Mouse (Mus musculus): ENCODE measurements around the gene Ppp2r5c.

Gene Ppp2r5c

DNA sequence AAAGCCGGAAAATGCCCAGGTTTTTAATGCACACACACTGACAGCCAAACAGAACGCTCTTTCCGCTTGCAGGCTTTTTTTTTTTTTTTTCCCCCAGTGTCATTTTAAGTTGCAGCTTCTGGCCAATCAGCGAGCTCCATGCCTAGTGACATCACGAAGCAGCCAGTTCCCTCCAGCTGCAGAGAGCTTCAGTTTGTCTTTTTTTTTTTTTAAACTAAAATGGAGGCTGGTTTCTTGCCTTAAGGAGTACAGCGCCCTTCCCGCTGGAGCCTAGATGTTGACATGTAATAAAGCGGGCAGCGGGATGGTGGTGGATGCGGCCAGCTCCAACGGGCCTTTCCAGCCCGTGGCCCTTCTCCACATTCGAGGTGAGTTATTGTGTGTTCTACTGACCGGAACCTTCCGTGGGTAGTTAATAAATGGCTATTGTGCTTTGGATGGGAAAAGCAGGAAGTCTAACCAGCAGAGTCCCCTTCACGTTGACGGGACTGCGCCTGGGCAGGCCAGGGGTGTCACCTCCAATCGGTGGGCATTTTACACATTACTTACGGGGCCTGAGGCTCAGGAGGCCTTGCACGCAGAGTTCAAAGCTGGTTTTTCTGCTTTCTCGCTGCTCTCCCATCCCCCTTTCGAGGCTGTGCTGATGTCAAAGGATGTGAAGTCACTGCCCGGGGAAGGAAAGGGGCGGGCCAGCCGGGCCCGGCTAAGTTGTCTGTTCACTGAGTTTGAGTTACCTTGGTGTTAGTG is 38.8 kb downstream of the Ppp2r5c start:
- intact Hi-C loops (cut with DNase I): no loop called here

DNA sequence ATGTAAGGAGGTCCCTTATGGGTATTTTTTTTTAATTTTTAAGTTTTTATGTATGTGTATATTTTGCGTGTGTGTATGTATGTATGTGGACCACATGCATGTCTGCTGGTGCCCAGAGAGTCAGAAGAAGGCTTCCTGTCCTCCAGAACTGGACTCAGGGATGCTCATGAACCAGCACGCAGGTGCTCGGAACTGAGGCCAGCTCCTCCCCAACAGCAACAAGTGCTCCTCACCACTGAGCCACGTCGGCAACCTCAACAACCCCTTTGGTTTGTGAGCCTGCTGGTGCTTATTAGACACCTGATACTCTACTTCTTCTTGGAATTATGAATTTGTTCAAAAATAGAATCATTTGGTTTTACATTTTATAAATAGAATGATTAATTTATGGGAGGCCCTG is 39.9 kb downstream of the Ppp2r5c start:
- intact Hi-C loops (cut with DNase I): no loop called here

- intact Hi-C loops (cut with DNase I): no loop called here
Observed at GRCm38 (mm10) chr12:110488031-110488430, 41.1 kb downstream of the Ppp2r5c start.

DNA sequence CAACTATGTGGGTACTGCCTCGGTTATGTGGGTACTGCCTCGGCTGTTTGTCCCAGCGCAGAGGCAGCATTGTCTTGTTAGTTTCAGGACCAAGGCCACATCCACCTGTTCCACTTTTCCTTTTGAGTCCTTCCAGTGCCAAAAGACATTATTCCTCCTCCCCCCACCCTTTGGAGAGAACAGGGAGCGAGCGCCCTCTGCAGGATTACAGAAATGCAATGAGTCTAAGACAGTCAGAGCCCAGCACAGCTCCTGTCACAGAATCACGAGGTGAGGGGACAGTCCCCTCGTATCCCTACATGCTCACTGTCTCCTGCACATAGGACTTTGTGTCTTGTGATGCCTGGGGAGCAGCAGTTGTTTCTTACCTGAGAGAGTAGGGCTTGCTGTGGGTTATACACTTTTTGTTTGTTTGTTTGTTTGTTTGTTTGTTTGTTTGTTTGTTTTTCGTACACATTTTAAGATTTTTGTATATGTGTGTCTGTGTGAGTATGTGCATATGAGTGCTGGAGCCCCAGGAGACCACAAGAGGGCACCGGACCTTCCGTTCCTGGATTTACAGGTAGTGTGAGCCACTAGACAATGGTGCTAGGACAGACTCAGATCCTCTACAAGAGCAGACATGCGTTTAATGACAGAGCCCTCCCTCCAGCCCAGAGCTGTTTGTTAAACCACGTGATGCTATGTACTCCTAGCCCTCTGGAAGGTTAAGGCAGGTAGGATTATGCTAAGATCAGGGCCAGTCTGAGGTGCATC is 43.2 kb downstream of the Ppp2r5c start:
- intact Hi-C loops (cut with DNase I): no loop called here

DNA sequence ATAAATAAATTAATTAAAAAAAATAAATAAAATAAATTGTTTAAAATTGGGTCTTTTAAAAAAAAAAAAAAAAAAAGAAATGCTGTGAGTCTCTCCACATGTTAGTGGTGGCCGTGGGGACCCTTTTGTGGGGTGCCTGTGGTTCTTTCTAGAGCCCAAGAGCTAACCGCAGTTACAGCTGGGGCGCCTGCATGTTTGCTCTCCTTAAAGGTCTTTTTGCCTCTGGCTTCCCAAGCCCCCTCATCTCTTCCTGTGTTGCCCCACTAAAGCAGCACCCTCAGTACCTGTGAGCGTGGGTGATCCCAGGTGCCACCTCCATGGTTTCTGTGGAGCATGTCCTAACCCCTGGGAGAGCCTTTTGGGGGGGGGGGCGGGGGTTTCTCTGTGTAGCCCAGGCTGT is 45.5 kb downstream of the Ppp2r5c start:
- intact Hi-C loops (cut with DNase I): no loop called here

- intact Hi-C loops (cut with DNase I): no loop called here
Observed at GRCm38 (mm10) chr12:110493597-110494369, 46.9 kb downstream of the Ppp2r5c start.

- intact Hi-C loops (cut with DNase I): no loop called here
Observed at GRCm38 (mm10) chr12:110494846-110495245, 47.9 kb downstream of the Ppp2r5c start.

GRCm38 (mm10) chr12:110495260-110495659 is 48.3 kb downstream of the Ppp2r5c start:
- intact Hi-C loops (cut with DNase I): no loop called here

- intact Hi-C loops (cut with DNase I): no loop called here
Observed at GRCm38 (mm10) chr12:110496016-110496415, 49.1 kb downstream of the Ppp2r5c start.

GRCm38 (mm10) chr12:110497013-110497412 is 50.1 kb downstream of the Ppp2r5c start:
- intact Hi-C loops (cut with DNase I): no loop called here

- intact Hi-C loops (cut with DNase I): no loop called here
Observed at GRCm38 (mm10) chr12:110497485-110497884, 50.6 kb downstream of the Ppp2r5c start.

DNA sequence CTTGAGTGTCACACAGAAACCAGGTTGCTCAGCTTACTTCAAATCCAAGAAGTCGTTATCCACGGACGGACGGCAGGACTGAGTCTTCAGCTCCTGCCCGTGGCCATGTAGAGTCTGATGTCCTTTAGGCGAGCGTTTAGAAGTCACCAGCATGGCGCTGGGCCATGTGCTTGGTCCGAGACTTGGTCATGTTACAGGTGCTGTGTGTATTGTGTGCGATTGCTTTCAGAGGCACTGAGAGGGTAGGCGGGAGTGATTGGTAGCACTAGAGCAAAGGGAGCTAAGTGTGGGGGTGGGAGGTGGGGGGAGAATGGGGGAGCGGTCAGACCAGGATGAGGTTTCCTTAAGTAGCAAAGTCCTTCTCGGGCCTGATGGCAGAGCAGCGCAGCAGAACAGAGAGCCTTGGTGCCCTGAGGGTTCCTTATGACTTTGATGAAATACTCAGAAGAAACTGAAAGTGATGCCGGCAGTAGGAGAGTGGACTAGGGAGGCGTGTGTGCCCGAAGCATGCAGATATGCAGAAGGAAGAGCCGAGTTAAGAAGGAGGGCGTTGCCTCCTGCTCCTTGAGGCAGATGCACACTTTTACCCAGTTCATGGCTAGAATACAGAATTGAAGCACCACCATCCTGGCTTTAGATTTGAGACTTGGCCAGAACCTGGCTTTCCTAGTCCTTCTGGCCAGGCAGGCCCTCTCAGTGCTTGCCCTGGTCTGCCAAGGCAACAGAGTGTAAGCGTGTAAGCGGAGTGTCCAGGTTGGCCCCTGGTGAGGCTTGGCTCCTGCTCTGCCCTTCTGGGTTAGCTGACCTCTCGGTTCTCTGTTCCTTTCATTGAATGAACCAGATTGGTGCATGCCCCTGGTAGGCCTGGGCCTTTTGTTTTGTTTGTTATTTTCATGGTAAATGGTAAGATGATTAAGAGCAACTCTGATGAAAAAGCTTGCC is 51.6 kb downstream of the Ppp2r5c start:
- intact Hi-C loops (cut with DNase I): no loop called here

- intact Hi-C loops (cut with DNase I): no loop called here
Observed at GRCm38 (mm10) chr12:110499225-110499992, 52.5 kb downstream of the Ppp2r5c start.

DNA sequence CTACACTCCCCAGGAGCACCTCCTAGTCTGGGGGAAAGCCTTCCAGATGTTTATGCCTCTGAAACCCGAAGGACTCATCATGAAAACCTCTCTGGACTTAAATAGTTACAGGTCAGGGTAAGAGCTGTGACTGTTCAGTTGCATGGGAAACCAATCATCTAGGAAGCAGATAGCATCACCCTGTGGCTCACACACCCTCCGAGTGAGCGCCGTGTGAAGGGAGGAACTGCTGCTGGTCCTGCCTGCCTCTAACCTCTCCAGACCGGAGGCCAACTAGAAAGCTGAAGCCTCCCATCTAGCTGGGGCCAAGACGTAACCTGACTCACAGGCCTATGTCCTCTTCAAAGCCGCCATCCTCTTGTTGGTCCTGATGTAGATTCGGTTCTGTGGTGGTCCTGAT is 53.2 kb downstream of the Ppp2r5c start:
- intact Hi-C loops (cut with DNase I): loop anchor here (5.0 kb wide), 1 partner anchor 42 kb away; no protein-coding TSS in a partner anchor

DNA sequence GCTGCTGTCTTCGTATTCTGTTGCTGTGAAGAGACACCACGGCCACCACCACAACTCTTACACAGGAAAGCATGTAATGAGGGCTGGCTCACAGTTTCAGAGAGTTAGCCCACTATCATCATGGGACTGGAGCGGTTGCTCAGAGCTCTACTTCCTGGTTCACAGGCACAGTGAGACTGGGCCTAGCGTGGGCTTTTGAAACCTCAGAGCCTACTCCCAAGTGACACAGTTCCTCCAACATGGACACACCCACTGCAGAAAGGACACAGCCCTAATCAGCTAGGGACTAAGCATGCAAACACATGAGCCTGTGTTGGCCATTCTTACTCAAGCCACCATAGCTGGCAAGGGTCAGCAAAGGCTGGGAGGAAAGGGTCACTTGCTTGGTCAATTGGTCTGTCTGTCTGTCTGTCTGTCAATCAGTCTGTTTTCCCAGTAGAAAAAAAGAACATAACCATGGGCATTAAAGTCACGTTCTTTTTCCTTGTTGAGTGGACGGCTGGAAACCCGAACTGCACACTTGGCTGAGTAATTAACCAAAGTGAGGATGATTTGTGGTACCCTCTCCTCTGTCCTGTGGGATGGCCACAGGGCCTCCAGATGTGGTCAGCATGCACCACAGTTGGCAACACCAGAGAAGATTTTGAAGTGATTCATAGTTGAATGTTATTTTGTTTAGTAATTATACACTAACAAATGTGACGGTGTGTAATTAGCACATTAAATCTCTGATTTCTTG is 56.7 kb downstream of the Ppp2r5c start:
- intact Hi-C loops (cut with DNase I): loop anchor here (5.0 kb wide), 1 partner anchor 39 kb away; no protein-coding TSS in a partner anchor

DNA sequence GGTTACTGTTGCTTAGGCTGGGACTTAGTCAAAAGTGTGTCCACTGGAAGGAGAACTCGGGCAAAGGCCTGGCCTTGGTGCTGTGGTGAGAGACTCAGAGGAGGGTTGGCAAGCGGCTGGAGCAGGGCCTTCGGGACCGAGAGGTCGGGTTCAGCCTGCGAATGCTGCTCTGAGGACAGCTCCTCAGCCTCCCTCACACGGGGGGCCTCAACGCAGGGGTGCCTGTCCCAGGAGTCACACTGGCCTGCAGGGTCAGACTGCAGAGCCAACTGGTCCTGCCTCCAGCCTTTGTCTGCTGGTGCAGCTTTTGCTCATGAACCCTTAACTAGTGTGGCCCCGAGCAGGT is 57.2 kb downstream of the Ppp2r5c start:
- intact Hi-C loops (cut with DNase I): loop anchor here (5.0 kb wide), 1 partner anchor 38 kb away; no protein-coding TSS in a partner anchor

- intact Hi-C loops (cut with DNase I): loop anchor here (5.0 kb wide), 1 partner anchor 38 kb away; no protein-coding TSS in a partner anchor
Observed at GRCm38 (mm10) chr12:110504793-110505192, 57.9 kb downstream of the Ppp2r5c start.

DNA sequence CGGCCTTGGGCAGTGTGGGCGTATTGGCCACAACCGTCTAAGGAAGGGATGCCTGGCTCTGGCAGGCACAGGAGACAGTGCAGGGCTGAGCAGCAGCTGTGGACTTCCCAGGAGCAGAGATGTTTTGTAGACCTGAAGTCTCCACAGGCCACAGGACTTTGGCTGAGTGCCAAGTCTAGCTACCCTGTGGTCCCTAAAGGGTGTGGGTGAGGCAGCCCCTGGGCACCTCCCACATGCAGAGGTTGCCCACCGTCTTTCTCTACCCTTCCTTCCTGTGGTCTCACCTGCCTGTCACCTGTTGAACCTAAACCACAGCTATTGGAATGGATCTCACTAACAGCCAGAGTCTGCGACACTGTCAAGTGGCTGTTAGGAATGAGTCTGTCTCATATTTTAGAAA is 59.1 kb downstream of the Ppp2r5c start:
- intact Hi-C loops (cut with DNase I): no loop called here

- intact Hi-C loops (cut with DNase I): no loop called here
Observed at GRCm38 (mm10) chr12:110507714-110508297, 60.9 kb downstream of the Ppp2r5c start.
